Mouse (Mus musculus) left cerebral cortex, postnatal 25 days (tissue): ENCODE results near the gene Sox1. TPM values are rescaled to one million over a fixed set of nuclear protein-coding genes. Genes with fewer than 3 reads are reported as not detected.

Experiments used
- DNase-seq, 2 experiments: peaks; one replicate each; pipeline ENCODE4 v3.0.0; 2022; ENCODE audit warnings: low spot score in 2 of 2, mixed read lengths in 1 of 2
- intact Hi-C: fragments of 180-260 bp; cut with DNase I; formaldehyde crosslinking; loops from one replicate; pipeline ENCODE4 v1.15.1; 2025
- microRNA-seq, 2 experiments: library from miRNA; unstranded; fragments of <30 nt; microRNA quantifications; one replicate each; pipeline ENCODE4 v1.2.0; 2022
- total RNA-seq, 2 experiments: library from RNA; stranded (reverse); gene quantifications; 2 replicates each; pipeline ENCODE4 v1.2.3; 2021

Sox1 gene
- total RNA-seq, 2 experiments from 2014 or later = 7.3 to 11.6 TPM

DNA sequence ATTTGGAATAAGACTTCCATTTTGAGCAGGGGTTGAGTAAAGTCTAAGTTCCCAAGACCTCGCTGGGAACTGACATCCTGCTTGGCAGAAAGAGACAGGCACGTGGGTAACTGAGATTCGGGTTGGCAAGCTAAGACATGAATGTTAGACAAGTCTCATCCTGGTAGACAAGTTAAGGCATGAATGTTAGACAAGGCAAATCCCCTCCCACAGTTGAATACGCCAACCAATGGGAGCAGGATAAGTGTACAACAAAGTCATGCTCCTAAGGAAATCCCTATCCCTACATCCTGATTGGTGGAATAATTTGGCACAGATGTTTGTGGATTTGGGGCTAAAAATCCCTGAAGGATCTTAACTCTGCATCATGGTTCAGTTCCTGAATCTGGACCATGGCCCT, 45.9 kb downstream of the Sox1 start:
- intact Hi-C loops = no loop called here
- no peak for DNase-seq

DNA sequence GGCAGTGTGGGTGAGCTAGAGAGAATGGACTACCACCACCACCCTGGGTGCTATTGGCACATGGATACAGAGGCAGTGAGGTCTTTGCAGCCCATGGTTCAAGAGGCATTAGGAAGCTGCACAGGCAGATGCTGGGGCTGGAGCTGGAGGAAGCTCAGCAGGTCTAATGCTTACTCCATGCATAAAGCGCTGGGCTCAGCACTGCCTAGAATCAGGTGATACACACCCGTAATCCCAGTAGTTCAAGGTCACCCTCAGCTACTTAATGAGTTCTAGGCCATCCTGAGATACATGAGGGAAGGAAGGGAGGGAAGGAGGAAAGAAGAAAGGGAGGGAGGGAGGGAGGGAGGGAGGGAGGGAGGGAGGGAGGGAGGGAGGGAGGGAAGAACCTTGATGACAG, 50.2 kb downstream of the Sox1 start:
- intact Hi-C loops = no loop called here
- no peak for DNase-seq

GRCm38 (mm10) chr8:12445926-12446680, 51.0 kb downstream of the Sox1 start:
- intact Hi-C loops = loop anchor here (1.0 kb wide), 1 partner anchor 11 kb away; no protein-coding TSS in a partner anchor
- DNase-seq = no peak

Small RNA genes within 50 kb of the gene (microRNA-seq; reads per million reads assigned to microRNA genes)
- 0 to 0.25 reads per million in 2 experiments for gene Gm25239

Other genes starting within 250 kb of the Sox1 start
- gene A230072I06Rik, start 116.5 kb upstream of the Sox1 start, total RNA-seq = under 1 TPM in 1 of 2 experiments, not detected in 1; 0.25 TPM
- gene Spaca7, start 177.7 kb downstream of the Sox1 start, total RNA-seq = not detected